Mouse (Mus musculus) right cerebral cortex, adult 2 months (tissue): Measurements from ENCODE around the gene Nod2.
"Not testable (repeated sequence)": the region's sequence is repeated elsewhere in the genome, so short reads cannot be mapped to it uniquely, and the experiment has no call there.

Experiments used
- DNase-seq, 2 experiments: peaks; one replicate each; pipeline ENCODE4 v3.0.0; 2021 to 2022; ENCODE audit warnings: low spot score in 2 of 2

Gene Nod2

DNA sequence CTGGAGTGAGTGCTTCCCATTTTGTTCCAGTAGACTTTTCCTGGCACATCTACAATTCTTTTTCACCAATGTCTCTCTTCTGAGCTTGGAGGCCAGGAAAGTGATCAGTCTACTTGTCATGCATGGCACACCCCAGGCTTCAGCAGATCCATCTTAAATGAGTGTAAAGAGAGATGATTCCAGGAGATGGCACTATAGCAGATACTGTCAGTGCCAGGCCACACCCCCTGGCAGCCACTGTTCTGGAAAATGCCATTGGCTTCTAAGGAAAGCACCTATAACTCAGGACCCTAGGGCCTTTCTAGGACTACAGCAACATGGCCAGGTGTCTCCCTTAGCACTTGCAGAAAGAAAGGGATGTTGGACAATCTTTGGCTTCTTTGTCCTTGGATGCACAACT is 16.0 kb upstream of the Nod2 start:
- peak; percentile 42 to 57 for DNase-seq

DNA sequence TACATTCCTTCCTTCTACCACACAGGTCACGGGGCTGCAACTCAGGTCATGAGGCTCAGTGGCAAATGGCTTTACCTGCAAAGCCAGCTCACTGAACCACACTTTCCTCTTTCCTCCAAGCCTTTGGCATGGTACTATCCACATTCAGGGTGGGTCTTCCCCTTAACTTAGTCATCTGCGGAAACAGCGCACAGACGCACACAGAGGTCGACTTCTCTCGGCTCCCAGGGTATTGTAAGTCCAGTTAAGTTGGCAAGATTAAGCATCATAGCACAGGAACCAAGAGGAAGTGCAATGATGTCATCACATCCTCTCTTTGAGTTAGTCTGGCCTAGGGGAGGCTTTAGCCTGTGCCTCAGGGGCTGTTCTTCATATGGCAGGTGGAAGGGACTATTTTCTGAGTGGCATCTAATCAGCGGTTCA is 13.8 kb upstream of the Nod2 start:
- no peak for DNase-seq

DNA sequence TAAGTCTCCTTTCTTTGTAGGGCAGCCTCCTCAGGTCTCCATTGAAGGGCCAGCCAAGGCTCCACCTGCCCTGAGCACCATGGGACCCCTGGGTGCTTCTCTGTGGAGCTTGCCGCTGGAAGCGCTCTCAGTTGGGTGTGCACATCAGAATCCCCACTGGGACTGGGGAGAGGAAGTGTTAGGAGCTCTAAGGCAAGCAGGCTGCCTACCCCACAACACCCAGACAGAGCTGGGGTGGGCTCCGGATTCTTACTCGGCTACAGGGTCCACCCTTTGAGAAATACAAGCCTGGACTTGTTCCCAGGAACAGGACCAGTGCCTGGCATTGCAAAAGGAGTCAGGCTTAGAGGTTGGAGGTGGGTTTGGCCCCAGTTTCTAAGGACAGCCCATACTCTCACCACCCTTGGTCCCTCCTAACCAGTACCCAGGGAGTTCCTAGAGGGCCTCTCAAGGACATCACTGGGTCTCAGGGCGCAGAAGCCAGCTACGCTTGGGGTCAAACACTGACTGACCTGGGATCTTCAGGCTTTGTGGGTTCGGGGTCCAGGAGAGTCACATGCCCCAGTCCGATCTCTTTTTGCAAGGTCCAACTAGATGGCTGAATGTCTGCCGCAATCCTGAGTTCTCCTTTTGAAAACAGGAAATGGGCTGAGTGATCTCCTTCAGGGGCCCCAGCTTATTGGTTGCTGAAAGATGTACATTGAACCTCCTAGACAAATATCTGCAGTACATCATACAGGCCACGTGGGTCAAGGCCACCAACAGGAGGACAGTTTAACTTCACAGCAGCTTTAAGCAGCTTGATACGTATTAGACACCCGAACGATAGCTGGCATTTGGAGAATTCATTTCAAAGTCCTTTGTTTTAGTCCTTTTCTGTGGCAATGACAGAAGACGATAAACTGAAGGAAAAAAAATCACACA is 11.4 kb upstream of the Nod2 start, which contains the start of gene Snx20:
Snx20 (minus strand) TSS at position 655 of the 924 bp plus-strand sequence.
- DNase-seq = no peak

DNA sequence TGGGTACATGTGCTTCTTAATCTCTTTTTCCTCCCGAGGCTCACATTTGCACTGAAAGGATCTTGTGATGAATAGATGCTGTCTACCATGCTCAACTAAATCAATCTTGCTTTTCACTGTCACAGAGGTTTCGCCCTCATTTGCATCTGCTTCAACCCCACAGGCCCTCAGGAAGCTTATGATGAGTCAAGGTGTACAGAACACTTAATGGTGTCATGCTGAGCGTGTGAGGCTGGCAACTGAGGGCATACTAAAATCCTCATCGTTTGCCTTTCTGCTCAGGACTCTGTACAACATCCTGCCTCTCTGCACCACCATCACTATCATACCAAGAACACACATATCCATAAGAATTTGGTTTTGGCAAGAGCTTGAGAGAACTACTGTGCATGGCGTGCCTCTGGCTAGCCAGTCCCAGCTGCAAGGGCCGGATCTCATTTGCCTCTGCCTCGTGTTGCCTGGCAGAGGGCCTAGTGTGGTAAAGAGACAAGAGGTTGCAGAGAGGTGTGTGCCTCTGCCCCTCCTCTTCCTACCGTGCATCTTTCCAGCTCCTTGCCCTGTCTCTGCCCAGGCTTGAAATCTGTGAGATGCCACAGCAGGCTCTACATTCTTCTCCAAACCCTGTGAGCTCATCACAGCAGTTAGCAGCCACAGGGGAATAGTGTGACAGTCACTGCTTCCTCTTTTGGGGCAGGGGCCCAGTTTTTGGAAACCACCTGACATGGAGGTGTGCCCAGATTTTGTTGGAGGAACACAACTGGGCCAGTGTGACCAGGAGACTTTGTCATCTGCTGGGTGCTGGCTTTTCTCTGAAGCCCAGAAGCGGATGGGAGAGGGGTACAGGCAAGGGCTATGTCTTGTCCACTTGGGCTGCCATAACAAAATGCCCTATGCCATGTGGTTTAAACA is 9.8 kb upstream of the Nod2 start:
- DNase-seq = no peak

DNA sequence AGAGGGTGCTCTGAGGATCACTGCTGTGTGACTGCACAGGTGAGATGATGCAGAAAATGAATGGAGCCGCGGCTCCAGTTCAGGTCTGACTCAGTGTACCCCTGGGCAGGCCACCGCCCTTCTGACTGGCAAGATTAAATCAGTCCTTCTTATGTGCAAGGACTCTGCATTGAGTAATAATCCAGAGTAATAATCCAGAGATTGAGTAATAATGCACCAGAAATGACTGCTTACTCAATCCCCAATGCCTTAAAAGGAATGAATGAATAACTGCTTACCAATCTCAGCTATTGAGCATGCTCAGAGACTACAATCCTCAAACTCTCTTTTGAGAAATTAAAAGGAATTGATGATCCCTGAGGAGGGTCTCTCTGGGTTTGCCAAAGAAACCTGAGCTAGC is 8.2 kb upstream of the Nod2 start:
- DNase-seq = no peak

DNA sequence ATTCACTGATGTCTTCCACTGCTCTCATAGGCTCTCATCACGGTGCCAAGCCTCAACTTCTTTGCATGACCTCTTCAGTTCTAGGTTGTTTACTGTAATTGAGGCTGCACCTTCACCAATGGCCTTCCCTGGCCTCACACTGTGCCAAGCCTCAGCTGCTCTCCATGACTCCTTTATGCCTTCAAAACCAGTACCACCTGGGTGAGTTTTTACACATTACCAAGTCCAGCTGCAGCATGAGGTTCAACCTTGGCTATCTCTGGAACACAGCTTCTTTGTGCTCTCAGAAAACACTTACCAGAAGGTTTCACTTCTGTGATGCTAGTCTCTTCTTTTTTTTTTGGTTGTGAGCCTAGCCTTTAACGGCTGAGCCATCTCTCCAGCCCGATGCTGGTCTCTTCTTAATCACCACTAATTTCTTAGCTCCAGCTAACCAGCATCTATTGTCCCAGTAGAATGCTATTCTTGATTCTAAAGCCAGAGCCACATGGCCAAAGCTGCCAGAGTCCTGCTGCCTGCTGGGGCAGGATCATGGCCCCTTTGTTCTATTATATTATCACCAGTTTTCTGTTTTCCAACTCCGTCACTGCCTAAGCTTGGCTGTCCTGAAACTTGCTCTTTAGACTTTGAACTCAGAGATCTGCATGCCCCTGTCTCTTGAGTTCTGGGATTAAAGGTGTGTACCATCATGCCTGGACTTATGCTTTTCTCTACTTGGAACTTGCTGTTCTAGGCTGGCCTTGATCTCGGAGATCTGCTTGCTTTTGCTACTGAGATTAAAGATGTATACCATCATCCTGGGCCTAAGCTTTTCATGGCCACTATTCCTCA is 4.2 kb upstream of the Nod2 start:
- DNase-seq = no peak

DNA sequence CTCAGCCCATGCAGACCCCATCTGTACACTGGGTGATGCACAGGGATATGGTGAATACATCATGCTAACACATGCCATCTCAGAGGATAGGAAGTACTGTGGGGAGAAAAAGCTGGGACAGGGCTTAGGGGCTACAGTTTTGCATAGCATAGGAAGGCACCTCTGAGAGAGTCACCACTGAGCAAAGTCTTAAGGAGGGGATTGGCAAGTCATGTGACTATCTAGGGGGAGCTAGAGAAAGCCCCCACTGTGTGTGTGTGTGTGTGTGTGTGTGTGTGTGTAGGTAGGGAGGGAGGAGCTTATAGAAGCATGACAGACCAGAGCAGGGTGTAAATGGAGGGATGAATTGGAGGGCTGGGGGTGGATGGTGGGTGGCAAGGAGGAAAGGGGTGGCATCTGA is 1.2 kb downstream of the Nod2 start:
- DNase-seq = no peak

DNA sequence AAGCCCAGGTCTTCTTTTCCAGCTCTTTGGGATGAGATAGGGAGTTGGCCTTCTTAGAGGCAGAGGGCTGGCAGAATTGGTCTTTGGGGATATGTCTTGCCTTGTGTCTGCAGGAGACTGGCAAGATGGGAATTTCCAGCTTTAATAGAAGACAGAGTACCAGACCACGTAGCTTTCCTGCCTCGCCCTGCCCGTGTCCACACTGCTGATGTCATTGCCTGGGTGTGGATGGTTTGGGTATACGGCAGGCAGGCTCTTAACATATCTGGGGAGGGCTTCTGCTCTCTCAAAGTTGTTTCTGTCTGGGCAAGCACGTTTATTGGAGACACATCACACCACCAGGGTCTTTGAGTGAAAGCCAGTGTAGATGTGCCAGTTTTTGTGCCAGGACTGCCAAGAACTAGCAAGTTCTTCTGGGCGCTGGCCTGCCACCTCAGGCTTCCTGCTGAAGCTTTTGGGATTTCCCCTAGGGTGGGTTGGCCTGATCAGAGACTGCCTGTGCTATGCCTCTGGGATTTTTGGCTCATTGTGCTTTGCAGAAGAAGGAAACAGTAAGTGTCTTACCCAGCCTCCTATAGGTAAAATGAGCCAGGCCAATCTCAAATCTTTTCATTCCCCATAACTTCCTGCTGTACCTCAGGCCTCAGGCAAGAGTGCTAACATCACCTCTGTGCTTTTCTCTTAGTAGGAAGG is 3.0 kb downstream of the Nod2 start:
- DNase-seq = no peak

DNA sequence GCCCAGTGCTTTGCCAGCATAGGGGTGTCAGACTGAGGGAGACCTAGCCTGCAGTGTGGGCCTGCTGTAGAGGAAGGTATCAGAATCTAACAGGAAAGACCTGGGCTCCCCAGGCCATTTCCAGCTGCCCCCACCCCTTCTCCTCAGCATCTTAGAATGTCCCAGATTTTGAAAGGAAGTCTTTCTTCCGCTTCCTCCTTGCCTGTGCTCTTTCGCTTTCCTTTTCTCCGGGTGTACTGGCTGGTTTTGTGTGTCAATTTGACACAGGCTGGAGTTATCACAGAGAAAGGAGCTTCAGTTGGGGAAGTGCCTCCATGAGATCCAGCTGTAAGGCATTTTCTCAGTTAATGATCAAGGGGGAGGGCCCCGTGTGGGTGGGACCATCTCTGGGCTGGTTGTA is 4.0 kb downstream of the Nod2 start:
- DNase-seq = not testable (repeated sequence)

DNA sequence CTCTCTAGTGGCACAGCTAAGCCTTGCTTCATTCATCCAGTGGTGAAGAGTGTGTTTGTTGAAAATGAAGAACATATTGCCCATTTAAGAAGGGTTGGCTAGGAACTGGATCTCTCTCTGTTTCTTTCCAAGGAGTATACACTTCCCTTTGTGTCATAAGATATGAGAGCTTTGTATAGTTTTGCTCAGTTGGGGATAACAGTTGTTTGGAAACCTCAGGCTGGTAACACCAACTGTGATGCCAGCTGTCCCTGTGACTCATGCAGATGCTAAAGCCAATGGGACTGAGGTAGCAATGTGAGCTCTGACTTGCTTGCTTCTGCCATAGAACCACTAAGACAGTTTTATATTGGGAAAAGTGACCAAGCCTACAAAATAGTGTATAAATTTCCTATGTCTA is 8.2 kb downstream of the Nod2 start:
- peak; percentile 66 to 75 for DNase-seq

DNA sequence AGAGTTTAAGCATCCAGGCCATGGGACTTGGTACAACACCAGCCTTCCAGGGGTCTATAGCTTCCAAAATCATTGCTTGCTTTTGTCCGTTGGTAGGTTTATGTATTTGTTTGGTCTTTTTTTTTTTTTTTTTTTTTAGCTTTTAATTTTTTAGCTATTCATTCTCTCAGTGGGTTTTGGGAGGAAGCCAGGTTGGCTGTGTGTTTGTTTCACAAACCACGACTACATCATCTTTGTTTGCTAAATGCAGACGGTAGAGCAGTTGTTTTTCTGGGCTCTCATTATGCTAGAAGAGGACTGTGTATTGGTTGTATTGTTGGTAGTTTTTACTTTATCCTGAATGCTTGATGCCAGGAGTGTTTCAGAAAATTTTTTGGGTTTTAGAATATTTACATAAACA is 12.8 kb downstream of the Nod2 start:
- no peak for DNase-seq

DNA sequence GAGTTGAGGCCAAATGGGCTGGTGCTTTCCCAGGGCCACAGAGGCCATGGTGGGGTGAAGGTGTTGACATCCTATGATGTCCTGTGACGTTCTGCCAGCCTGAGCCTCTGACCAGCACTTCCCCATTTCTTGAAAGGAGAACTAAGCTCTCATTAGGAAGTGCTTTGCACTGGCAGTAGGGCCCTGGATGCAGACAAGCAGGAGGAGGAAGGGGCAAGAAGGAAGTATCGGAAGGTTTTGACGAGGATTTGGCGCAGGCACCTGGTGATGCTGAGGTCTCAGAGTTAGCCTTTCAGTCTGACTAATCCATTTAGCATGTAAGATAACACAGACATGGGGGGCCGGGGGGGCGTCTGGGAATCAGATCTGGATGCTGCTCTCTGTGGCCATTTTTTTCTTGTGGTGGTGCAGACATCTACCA is 15.3 kb downstream of the Nod2 start:
- DNase-seq = no peak

DNA sequence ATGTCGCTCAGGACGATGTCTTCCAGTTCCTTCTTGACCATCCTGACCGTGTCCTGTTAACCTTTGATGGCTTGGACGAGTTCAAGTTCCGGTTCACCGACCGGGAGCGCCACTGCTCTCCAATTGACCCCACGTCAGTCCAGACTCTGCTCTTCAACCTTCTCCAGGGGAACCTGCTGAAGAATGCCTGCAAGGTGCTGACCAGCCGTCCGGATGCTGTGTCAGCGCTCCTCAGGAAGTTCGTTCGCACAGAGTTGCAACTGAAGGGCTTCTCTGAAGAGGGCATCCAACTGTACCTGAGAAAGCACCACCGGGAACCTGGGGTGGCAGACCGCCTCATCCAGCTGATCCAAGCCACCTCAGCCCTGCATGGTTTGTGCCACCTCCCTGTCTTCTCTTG is 17.0 kb downstream of the Nod2 start:
- no peak for DNase-seq

DNA sequence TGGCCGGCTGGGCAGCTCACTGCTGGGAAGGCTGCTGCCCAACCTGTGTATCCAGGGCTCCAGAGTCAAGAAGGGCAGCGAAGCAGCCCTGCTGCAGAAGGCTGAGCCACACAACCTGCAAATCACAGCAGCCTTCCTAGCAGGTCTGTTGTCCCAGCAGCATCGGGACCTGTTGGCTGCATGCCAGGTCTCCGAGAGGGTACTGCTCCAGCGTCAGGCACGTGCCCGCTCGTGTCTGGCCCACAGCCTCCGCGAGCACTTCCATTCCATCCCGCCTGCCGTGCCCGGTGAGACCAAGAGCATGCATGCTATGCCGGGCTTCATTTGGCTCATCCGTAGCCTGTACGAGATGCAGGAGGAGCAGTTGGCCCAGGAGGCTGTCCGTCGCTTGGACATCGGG is 17.8 kb downstream of the Nod2 start:
- no peak for DNase-seq

DNA sequence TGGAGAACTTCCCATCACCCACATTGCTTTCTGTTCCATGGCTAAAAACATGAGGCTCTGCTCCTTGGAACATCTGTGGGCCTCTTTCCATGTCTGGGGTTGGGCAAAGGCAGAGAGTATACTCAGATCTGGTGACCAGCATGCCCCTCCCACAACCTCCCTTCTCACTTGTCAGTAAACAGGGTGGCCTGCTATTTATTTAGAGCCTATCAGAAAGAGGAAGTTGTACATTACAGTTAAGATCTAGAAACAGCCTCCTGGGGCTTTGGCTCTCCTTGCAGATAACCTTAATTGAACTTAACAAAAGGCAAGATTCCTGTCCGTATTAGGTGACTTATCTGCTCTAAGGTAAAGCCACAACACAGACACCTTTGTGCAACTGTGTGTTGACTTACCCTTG is 19.3 kb downstream of the Nod2 start:
- no peak for DNase-seq

DNA sequence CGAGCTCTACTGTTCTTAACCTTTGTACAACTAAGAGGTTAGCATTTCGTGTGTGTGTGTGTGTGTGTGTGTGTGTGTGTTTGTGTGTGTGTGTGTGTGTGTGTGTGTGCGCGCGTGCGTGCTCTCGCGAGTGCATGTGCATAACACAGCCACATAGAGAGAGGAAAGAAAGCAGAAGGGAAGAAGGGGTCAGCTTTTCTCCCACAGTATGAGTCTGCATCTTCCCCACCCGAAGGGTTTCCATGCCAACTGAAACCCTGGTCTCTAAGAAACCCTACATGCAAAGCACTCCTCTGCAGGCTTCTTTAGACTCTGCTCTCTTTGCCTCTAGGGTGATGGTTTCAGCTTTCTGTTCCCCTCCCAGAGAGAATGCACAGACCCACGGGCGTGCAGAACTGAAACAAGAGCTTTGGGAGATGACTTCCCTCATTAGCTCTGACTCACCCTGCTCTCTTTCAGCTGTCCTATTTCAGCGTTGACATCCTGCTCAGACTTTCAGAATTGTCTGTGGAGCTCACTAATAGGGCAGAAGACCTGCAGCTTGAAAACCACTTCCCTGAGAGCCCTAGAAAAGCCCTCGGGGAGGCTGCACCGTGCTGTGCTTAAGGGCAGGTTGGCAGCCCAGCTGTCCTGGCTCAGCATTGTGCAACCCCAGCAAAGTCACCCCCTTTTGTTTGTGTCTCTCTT is 21.4 kb downstream of the Nod2 start:
- peak; percentile 57 to 62 for DNase-seq

DNA sequence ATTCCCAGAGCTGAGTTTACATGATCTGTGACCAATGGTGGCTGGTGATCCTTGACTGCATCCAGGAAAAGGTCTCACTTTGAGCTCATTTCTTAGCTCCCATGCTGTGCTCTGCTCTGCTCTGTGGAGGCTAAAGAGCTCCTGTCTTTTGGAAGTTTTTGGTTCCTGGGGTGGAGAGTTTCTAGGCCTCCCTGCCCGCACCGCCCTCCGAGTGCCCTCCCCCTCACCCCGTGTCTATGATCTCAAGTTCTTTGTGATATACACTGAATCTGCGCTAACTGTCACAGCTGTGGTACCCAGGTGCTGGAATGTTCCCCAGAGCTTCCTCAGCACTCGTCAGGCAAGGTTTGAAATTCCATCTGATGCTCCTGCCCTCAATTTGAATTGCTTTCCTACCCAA is 23.7 kb downstream of the Nod2 start:
- DNase-seq = no peak

DNA sequence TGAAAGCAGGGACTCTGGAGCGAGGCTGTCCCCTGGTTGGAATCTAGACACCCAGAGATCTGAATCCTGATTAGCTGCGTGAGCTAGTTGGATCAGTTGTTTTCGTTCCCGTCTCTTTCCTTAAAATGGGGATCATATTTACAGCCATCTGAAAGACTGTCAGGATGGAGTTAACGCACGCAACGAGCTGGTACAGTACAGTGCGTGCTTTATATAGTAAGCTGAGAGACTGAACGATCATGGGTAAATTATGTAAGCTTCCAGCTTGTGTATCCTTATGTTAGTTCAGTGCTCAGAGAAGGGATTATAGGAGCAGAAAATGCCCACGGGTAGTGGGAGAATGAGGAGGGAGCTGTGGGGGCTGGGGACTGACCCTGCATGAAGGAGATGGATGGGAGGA is 24.5 kb downstream of the Nod2 start:
- DNase-seq = peak in 1 of 2 experiments; percentile 24

DNA sequence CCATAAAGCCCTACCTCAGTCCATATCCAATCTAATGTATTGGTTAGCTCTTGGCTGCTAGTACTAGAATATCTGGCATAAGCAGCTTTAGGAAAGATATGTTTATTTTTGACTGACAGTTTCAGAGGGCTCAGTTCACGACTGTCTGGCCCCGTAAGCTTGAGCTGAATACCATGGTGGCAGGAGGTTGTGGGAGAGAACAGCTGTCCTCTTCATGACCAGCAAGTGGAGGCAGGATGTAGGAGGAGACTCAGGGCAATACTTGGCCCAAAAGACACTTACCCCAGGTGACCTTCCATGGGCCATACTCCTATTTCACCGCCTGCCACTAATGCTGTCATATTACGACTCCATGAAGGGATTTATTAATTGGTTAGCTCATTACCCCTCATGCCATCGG is 26.7 kb downstream of the Nod2 start:
- no peak for DNase-seq

DNA sequence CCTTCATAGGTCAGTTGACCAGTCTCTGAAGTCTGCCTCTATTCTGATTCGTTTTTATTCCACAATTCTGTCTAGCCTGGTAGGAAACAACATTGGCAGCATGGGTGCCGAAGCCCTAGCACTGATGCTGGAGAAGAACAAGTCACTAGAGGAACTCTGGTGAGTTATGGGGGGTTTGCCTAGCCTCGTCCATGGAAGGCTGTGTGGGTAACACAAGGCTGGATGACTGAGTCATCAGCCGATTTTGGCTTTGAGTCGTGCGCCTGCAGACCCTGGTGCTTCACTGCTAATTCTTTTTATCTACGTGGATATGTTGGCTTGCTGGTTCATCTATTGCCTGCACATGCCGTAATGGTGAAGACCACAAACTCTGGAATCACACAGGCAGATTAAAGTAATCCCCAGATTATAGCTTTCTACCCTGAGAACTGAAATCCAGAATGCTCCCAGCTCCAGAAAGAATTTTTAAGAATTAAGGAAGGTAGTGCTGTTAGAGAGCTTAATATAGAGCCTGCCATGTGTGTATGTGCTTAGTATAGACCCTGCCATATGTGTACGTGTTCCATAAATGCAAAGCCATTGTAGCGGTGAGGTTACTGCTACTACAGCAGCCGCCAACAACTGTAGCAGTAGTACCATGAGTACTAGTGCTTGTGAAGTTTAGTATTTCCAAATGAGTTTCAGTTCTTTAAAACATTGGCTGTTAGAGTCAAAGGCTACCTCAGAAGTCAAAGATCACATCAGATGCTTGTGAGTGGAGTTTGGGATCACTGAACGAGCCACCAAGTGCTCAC is 28.5 kb downstream of the Nod2 start:
- DNase-seq = peak in 1 of 2 experiments; percentile 29
